ENCODE assay signal across 33 mouse cellular contexts in the genomic region with DNA sequence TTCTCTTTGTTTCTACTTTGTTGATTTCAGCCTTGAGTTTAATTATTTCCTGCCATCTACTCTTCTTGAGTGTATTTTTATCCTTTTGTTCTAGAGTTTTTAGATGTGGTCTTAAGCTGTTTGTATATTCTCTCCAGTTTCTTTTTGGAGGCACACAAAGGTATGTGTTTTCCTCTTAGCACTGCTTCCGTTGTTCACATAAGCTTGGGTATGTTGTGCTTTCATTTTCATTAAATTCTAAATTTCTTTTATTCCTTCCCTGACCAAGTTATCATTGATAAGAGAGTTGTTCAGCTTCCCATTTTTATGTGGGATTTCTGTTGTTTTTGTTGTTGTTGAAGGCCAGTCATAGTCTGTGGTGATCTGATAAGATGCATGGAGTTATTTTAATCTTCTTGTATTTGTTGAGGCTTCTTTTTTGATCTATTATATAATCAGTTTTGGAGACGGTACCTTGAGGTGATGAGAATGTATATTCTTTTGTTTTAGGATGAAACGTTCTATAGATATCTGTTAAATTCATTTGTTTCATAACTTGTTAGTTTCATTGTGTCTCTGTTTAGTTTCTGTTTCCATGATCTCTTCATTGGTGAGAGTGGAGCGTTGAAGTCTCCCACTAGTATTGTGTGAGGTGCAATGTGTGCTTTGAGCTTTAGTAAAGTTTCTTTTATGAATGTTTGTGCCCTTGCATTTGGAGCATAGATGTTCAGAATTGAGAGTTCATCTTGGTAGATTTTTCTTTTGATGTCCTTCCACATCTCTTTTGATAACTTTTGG. TPM values are rescaled to one million over a fixed set of nuclear protein-coding genes. Genes with fewer than 3 reads are reported as not detected.
A peak's percentile ranks its signal among the peaks of the same experiment; 100 is the strongest.
DNase-seq lines count a peak whose midpoint lies in the region; ATAC-seq and TF ChIP-seq lines count a peak whose summit lies in the region.
"Had no signal": no experiment of that assay in that cellular context is flagged by ENCODE, and none has a peak within 500 bp of the region (broad histone marks: within the 10 kb centered on the region; RNA-seq: fewer than 3 reads in every experiment).

No protein-coding gene starts in this region.

- peak; percentile 67 for DNase-seq in CD4-positive helper T cell, adult 2 months (ENCODE audit: low read depth, low spot score)
- DNase-seq in CD4-positive, CD25-positive, alpha-beta regulatory T cell, adult 2 months (ENCODE audit: low read depth, low spot score): peak; percentile 62
- peak; percentile 41 for DNase-seq in T-cell, adult 2 months (ENCODE audit: low spot score)
- DNase-seq in lung, adult 2 months: no peak
- DNase-seq in heart, postnatal 36 days: no peak
- no peak for DNase-seq in gastrocnemius, adult 8-10 months (ENCODE audit: low spot score in 2 of 2)
- DNase-seq: adrenal gland, adult 2 months; adrenal gland, postnatal 10 days; adrenal gland, postnatal 25 days; cerebellum, adult 11 months; cerebellum, adult 18-20 months; cerebellum, adult 8-10 months; cerebellum, adult 9-11 months; cerebellum, postnatal 14 days; cerebellum, postnatal 36 days; embryo, embryonic 11 days had no signal

- TF ChIP-seq POLR2A in lung, adult 2 months (IDR thresholded peaks at IDR 0.05; ENCODE audit: borderline replicate concordance, extremely low read depth, low read depth, low read length): no peak

- intact Hi-C loops in heart, postnatal 36 days (cut with DNase I): no loop called here

- peak; percentile 72 for ATAC-seq in inflammation-experienced regulatory T-cells, adult 6 months
- ATAC-seq in megakaryocyte progenitor cell, adult 5-6 weeks (replicated peaks; ENCODE audit: poor library complexity): no peak
- ATAC-seq: forebrain, embryonic 14.5 days; forebrain, embryonic 16.5 days; Patski had no signal

- no peak overlapping the region for H3K4me3 ChIP-seq in lung, adult 2 months (replicated peaks; ENCODE audit: extremely low read depth, low read depth, low read length)
- H3K4me3 ChIP-seq: embryonic facial prominence, embryonic 13.5 days; embryonic facial prominence, embryonic 15.5 days; erythroblast, embryonic 14.5 days; forebrain, embryonic 10.5 days; forebrain, embryonic 12.5 days had no signal

- H3K4me1 ChIP-seq in lung, adult 2 months (ENCODE audit: control insufficient read depth, insufficient read depth, low read length): no peaks in the 10 kb centered on the region; the same call in 1 of the 2 replicates
- H3K4me1 ChIP-seq: embryonic facial prominence, embryonic 13.5 days; embryonic facial prominence, embryonic 15.5 days; forebrain, embryonic 10.5 days; forebrain, embryonic 12.5 days had no signal

- no peak for TF ChIP-seq CTCF in lung, adult 2 months (IDR thresholded peaks at IDR 0.05; ENCODE audit: insufficient read depth, low read length)

- WGBS in lung, adult 2 months: 81% methylated on average over 4 of the region's 4 CpGs

RNA-seq across cellular contexts. Expression of gene Ms4a4b, which starts 8.1 kb away (rescaled TPM):
- 1,000 to 10,000 TPM; 2,395 to 2,899 (median 2,705) TPM for polyA plus RNA-seq in inflammation-experienced regulatory T-cells, adult 6 months (2017; shearing (Covaris generic))
- total RNA-seq in megakaryocyte progenitor cell, adult 5-6 weeks (2015): 4.8 and 5.3 TPM in 2 replicates
- total RNA-seq in megakaryocyte progenitor cell, adult 5-6 weeks (2017): 0.88 and 1.00 TPM in 2 replicates
- 4.3 and 8.7 TPM in 2 replicates for polyA plus RNA-seq in lung, adult 2 months (2012; rRNA removed)
- under 1 TPM; 0.70 to 1.00 TPM for total RNA-seq in heart, postnatal 36 days (2021)
- total RNA-seq in gastrocnemius, adult 8-10 months (2022): not detected
- total RNA-seq: CH12.LX had no signal
- polyA plus RNA-seq: brain, embryonic 14.5 days; C2C12; embryonic facial prominence, embryonic 11.5 days; embryonic facial prominence, embryonic 15.5 days; forebrain, embryonic 10.5 days; forebrain, embryonic 12.5 days; forebrain, embryonic 14.5 days; forebrain, embryonic 16.5 days; G1E had no signal

RNA-seq across cellular contexts. Expression of gene Ms4a4c, which starts 30.7 kb away (rescaled TPM):
- polyA plus RNA-seq in inflammation-experienced regulatory T-cells, adult 6 months (2017; shearing (Covaris generic)): 10 to 100 TPM; 37.0 to 78.1 (median 53.9) TPM
- 17.5 and 21.6 TPM in 2 replicates for total RNA-seq in megakaryocyte progenitor cell, adult 5-6 weeks (2015)
- total RNA-seq in megakaryocyte progenitor cell, adult 5-6 weeks (2017): 15.8 and 18.6 TPM in 2 replicates
- 0.62 and 2.9 TPM in 2 replicates for polyA plus RNA-seq in lung, adult 2 months (2012; rRNA removed)
- total RNA-seq in heart, postnatal 36 days (2021): 1 to 10 TPM in 1 of 2 experiments, not detected in 1; 1.8 TPM
- total RNA-seq in gastrocnemius, adult 8-10 months (2022): not detected
- total RNA-seq: adrenal gland, postnatal 4 days; G1E had no signal
- polyA plus RNA-seq: C2C12; embryonic facial prominence, embryonic 11.5 days; erythroblast, embryonic 14.5 days; forebrain, embryonic 10.5 days; forebrain, embryonic 12.5 days; forebrain, embryonic 14.5 days; forebrain, embryonic 16.5 days; G1E; Patski had no signal

RNA-seq across cellular contexts. Expression of gene Ms4a6c, which starts 33.9 kb away (rescaled TPM):
- polyA plus RNA-seq in inflammation-experienced regulatory T-cells, adult 6 months (2017; shearing (Covaris generic)): 10 to 100 TPM; 17.0 to 36.7 (median 21.0) TPM
- total RNA-seq in megakaryocyte progenitor cell, adult 5-6 weeks (2015): 181 and 238 TPM in 2 replicates
- 142 and 174 TPM in 2 replicates for total RNA-seq in megakaryocyte progenitor cell, adult 5-6 weeks (2017)
- polyA plus RNA-seq in lung, adult 2 months (2012; rRNA removed): 3.6 and 7.1 TPM in 2 replicates
- total RNA-seq in heart, postnatal 36 days (2021): 10 to 100 TPM in 1 of 2 experiments, 1 to 10 TPM in 1; 6.3 to 15.1 TPM
- total RNA-seq in gastrocnemius, adult 8-10 months (2022): 1 to 10 TPM in 1 of 4 experiments, under 1 TPM in 3; 0.41 to 1.3 (median 0.70) TPM
- polyA plus RNA-seq: C2C12; erythroblast, embryonic 14.5 days; Patski had no signal

RNA-seq across cellular contexts. Expression of gene Gm8369, which starts 50.5 kb away (rescaled TPM):
- 100 to 1,000 TPM; 382 to 635 (median 544) TPM for polyA plus RNA-seq in inflammation-experienced regulatory T-cells, adult 6 months (2017; shearing (Covaris generic))
- total RNA-seq in megakaryocyte progenitor cell, adult 5-6 weeks (2015): 0.67 and 2.5 TPM in 2 replicates
- total RNA-seq in megakaryocyte progenitor cell, adult 5-6 weeks (2017): 1.2 and 1.3 TPM in 2 replicates
- 3.4 and 8.1 TPM in 2 replicates for polyA plus RNA-seq in lung, adult 2 months (2012; rRNA removed)
- total RNA-seq in heart, postnatal 36 days (2021): 1 to 10 TPM in 1 of 2 experiments, not detected in 1; 1.1 TPM
- not detected for total RNA-seq in gastrocnemius, adult 8-10 months (2022)
- total RNA-seq: adrenal gland, adult 2 months; adrenal gland, postnatal 4 days had no signal
- polyA plus RNA-seq: adrenal gland, adult 2 months; brain, embryonic 14.5 days; C2C12; embryonic facial prominence, embryonic 11.5 days; embryonic facial prominence, embryonic 13.5 days; erythroblast, embryonic 14.5 days; forebrain, embryonic 10.5 days; forebrain, embryonic 12.5 days; forebrain, embryonic 14.5 days; forebrain, embryonic 16.5 days; G1E; Patski had no signal

RNA-seq across cellular contexts. Expression of gene Ms4a4a, which starts 59.9 kb away (rescaled TPM):
- 1 to 10 TPM in 2 of 3 experiments, not detected in 1; 1.2 to 3.9 TPM for polyA plus RNA-seq in inflammation-experienced regulatory T-cells, adult 6 months (2017; shearing (Covaris generic))
- total RNA-seq in megakaryocyte progenitor cell, adult 5-6 weeks (2015): 0.49 TPM in 1 of 2 replicates, not detected in the other
- not detected in 2 replicates for total RNA-seq in megakaryocyte progenitor cell, adult 5-6 weeks (2017)
- 0.44 and 0.99 TPM in 2 replicates for polyA plus RNA-seq in lung, adult 2 months (2012; rRNA removed)
- 10 to 100 TPM in 1 of 2 experiments, 1 to 10 TPM in 1; 5.2 to 14.5 TPM for total RNA-seq in heart, postnatal 36 days (2021)
- 1 to 10 TPM in 2 of 4 experiments, under 1 TPM in 1, not detected in 1; 0.39 to 1.6 (median 1.4) TPM for total RNA-seq in gastrocnemius, adult 8-10 months (2022)
- total RNA-seq: CH12.LX; common myeloid progenitor, adult 5-6 weeks; G1E had no signal
- polyA plus RNA-seq: C2C12; erythroblast, embryonic 14.5 days; G1E; Patski had no signal

Comparison
In these comparisons a context has a peak if more than half of its experiments do, and no peak if none do; other contexts are left out.
1. DNase-seq: peak in CD4-positive helper T cell, adult 2 months (single experiment), CD4-positive, CD25-positive, alpha-beta regulatory T cell, adult 2 months (single experiment) and T-cell, adult 2 months (single experiment); none in lung, adult 2 months (single experiment), heart, postnatal 36 days (0 of 2) and gastrocnemius, adult 8-10 months (0 of 2).
2. RNA of gene Ms4a4c, which starts 30.7 kb away (total RNA-seq): 15.8 to 21.6 TPM in megakaryocyte progenitor cell, adult 5-6 weeks; 1.8 TPM in heart, postnatal 36 days and not detected in gastrocnemius, adult 8-10 months; every median in the first group is over 4 times any median in the second.
3. RNA of gene Ms4a6c, which starts 33.9 kb away (total RNA-seq): 142 to 238 TPM in megakaryocyte progenitor cell, adult 5-6 weeks; 6.3 to 15.1 TPM in heart, postnatal 36 days and 0.41 to 1.3 TPM in gastrocnemius, adult 8-10 months; every median in the first group is over 4 times any median in the second.